Mouse (Mus musculus): ENCODE measurements around the gene Mup4.

DNA sequence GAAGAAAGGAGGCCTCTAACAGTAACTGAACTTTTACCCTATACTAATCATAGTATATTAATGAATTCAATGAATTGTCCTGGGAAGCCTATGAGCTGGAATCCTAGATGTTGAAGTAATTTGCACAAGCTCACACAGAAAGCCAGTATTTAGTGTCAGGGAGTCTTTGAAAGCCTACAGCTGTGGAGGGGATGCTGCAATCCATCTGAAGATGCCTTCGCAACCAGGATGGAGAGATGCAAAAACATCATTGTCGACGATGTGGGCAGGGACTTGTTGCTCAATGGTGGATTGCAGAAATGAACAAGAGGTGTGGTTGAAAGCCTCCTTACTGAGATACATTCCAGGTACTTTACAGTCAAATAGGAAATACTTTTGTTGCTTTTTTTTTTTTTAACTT, 42.5 kb downstream of the Mup4 start:
- TF ChIP-seq TCF12 (IDR thresholded peaks at IDR 0.05; ENCODE audit: low read depth, low read length) (no peak), TBP (conservative IDR thresholded peaks at IDR 0.05; ENCODE audit: low read depth, low read length) (no peak), JUND (conservative IDR thresholded peaks at IDR 0.05; ENCODE audit: low read depth, low read length) (no peak), USF1 (IDR thresholded peaks at IDR 0.05; ENCODE audit: low read depth, low read length) (no peak), CTCF (conservative IDR thresholded peaks at IDR 0.05 in 1 of 2, IDR thresholded peaks at IDR 0.05 in 1 of 2; ENCODE audit: low read depth in 2 of 2, low read length in 2 of 2) (no peak), MAX (IDR thresholded peaks at IDR 0.05; ENCODE audit: low read length) (no peak)
